Mouse (Mus musculus) limb, embryonic 11.5 days (tissue): Measurements from ENCODE around the gene Adss. TPM values are rescaled to one million over a fixed set of nuclear protein-coding genes. Genes with fewer than 3 reads are reported as not detected.

ENCODE experiments used
- ATAC-seq: fragments of 200-750 bp; cut with Nextera tagmentation; 2 replicates; pipeline ENCODE4 v1.8.0; 2017; ENCODE audit warnings: low read depth; ENCODE audit not compliant: insufficient number of reproducible peaks, low FRiP score, low TSS enrichment
- DNase-seq: peaks from one replicate; pipeline ENCODE4 v3.0.0-alpha.2; 2015; ENCODE audit warnings: low spot score
- H3K27ac ChIP-seq: fragments of 300-500 bp; sonication (generic); replicated peaks from 2 replicates; pipeline ENCODE4 v1.5.1; 2014; ENCODE audit warnings: low read depth, mild to moderate bottlenecking, low read length
- H3K27me3 ChIP-seq: fragments of 300-500 bp; sonication (generic); 2 replicates; pipeline ENCODE4 v1.6.1; 2014; ENCODE audit warnings: mild to moderate bottlenecking, low read length, mixed read lengths; ENCODE audit not compliant: control insufficient read depth, insufficient read depth
- H3K36me3 ChIP-seq: fragments of 300-500 bp; sonication (generic); 2 replicates; pipeline ENCODE4 v1.6.1; 2014; ENCODE audit warnings: mild to moderate bottlenecking, low read length, moderate library complexity, mixed read lengths; ENCODE audit not compliant: control insufficient read depth, insufficient read depth
- H3K4me1 ChIP-seq: fragments of 300-500 bp; sonication (generic); 2 replicates; pipeline ENCODE4 v1.6.1; 2014; ENCODE audit warnings: low read length, mixed read lengths; ENCODE audit not compliant: control insufficient read depth, insufficient read depth
- H3K4me2 ChIP-seq: fragments of 300-500 bp; sonication (generic); 2 replicates; pipeline ENCODE4 v1.6.1; 2014; ENCODE audit warnings: low read depth, mild to moderate bottlenecking, moderate library complexity; ENCODE audit not compliant: severe bottlenecking
- H3K4me3 ChIP-seq: fragments of 300-500 bp; sonication (generic); 2 replicates; pipeline ENCODE4 v1.5.1; 2014; ENCODE audit warnings: low read depth, low read length
- H3K9ac ChIP-seq: fragments of 300-500 bp; sonication (generic); 2 replicates; pipeline ENCODE4 v1.6.1; 2014; ENCODE audit warnings: mild to moderate bottlenecking, low read length
- H3K9me3 ChIP-seq: fragments of 300-500 bp; sonication (generic); 2 replicates; pipeline ENCODE4 v1.6.1; 2016; ENCODE audit warnings: low read length; ENCODE audit not compliant: control insufficient read depth
- WGBS: fragments of 180-500 bp; shearing (Covaris S2); extraction: QIAGEN DNeasy Blood & Tissue Kit; methylation state at CpG from one replicate; pipeline ENCODE4 v1.1.7; 2014; 5-methylcytosine and 5-hydroxymethylcytosine counted together
- polyA plus RNA-seq: library from polyadenylated mRNA; unstranded; fragments of >200 nt; fragmentation: Nextera tagmentation; extraction: Ambion mirVana; gene quantifications from 2 replicates; pipeline ENCODE4 v1.2.1, GENCODE M21; 2014

The Adss gene
- polyA plus RNA-seq, 1 experiment from 2014 or later: 70.2 TPM

DNA sequence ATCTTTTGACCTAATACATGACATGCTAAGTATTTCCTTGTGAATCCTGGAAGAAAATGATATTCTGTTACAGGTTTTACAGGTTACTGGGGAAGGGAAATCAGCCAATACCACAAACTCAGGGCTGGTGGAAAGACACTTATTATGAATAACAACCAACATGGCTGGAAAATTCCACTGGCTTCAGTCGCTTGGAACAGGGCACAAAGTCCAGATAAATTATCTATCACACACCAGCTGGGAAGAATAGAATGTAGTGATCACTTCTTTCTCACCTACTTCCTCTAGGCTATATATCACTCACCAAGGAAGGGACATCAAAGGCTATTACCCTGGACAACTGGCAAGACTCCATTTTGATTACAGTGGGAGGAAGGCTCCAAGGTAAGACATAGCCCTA, 55.6 kb downstream of the Adss start:
- Histone ChIP-seq H3K36me3 (no peaks in the 10 kb centered on the region), H3K27me3 (no peaks in the 10 kb centered on the region), H3K9ac (no peak overlapping the region), H3K4me3 (no peak overlapping the region), H3K9me3 (no peaks in the 10 kb centered on the region), H3K4me2 (no peak overlapping the region), H3K4me1 (no peaks in the 10 kb centered on the region), H3K27ac (no peak overlapping the region)
- ATAC-seq (no peak), DNase-seq (no peak)
- WGBS: 70% methylated on average over 1 of the region's 1 CpGs

DNA sequence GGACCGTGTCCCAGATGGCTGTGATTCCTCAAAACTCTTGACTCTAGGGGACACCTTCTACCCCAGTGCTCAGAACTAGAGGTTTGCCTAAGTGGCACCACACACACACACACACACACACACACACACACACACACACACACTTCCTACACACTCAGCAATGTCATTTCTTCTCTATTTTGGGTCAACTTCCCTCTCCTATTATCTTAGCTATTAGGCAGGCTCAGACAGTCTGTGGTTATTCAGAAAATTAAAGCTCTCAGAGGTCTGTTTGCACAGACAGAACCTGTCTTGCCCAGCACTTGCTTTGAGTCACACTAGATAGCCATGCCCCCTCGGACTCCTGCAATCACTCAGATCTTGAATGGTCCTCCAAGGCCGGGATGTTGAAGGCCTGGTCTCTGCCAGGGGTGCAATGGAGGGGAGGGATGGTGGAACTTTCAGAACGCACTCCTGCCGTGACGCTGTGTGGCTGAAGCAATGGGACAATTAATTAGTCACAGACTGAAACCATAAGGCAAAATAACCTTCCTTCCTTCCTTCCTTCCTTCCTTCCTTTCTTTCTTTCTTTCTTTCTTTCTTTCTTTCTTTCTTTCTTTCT, 58.7 kb downstream of the Adss start:
- Histone ChIP-seq H3K4me2 (no peak overlapping the region), H3K36me3 (no peaks in the 10 kb centered on the region), H3K4me3 (no peak overlapping the region), H3K9me3 (no peaks in the 10 kb centered on the region), H3K27me3 (no peaks in the 10 kb centered on the region), H3K4me1 (no peaks in the 10 kb centered on the region), H3K9ac (no peak overlapping the region), H3K27ac (no peak overlapping the region)
- 37% methylated on average over 6 of the region's 6 CpGs for WGBS
- DNase-seq (no peak), ATAC-seq (no peak)

DNA sequence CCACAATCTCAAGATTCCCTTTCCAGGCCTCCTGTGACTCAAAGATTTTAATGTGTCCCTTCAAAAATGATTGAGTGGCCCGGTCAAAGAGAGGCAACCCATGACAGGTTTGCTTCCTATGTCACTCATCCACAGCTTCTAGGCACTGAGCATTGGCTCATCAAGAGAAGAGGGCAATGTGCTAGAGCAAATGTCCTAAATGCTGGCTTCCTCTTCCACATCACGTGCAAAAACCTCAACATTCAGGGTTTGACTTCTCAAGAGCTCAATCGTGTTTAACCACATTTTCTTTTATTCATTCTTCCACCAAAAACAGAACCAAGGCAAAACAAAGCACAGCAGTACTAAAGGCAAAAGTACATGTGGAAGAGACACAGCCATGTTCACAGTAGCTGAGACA, 64.3 kb downstream of the Adss start:
- DNase-seq (no peak), ATAC-seq (no peak)
- no peaks in the 10 kb centered on the region for H3K36me3 ChIP-seq
- no peak overlapping the region for H3K4me3 ChIP-seq
- no peak overlapping the region for H3K9ac ChIP-seq
- WGBS: 91% methylated on average over 3 of the region's 3 CpGs
- no peak overlapping the region for H3K4me2 ChIP-seq
- H3K27ac ChIP-seq: no peak overlapping the region
- no peaks in the 10 kb centered on the region for H3K27me3 ChIP-seq
- H3K4me1 ChIP-seq: no peaks in the 10 kb centered on the region
- no peaks in the 10 kb centered on the region for H3K9me3 ChIP-seq

DNA sequence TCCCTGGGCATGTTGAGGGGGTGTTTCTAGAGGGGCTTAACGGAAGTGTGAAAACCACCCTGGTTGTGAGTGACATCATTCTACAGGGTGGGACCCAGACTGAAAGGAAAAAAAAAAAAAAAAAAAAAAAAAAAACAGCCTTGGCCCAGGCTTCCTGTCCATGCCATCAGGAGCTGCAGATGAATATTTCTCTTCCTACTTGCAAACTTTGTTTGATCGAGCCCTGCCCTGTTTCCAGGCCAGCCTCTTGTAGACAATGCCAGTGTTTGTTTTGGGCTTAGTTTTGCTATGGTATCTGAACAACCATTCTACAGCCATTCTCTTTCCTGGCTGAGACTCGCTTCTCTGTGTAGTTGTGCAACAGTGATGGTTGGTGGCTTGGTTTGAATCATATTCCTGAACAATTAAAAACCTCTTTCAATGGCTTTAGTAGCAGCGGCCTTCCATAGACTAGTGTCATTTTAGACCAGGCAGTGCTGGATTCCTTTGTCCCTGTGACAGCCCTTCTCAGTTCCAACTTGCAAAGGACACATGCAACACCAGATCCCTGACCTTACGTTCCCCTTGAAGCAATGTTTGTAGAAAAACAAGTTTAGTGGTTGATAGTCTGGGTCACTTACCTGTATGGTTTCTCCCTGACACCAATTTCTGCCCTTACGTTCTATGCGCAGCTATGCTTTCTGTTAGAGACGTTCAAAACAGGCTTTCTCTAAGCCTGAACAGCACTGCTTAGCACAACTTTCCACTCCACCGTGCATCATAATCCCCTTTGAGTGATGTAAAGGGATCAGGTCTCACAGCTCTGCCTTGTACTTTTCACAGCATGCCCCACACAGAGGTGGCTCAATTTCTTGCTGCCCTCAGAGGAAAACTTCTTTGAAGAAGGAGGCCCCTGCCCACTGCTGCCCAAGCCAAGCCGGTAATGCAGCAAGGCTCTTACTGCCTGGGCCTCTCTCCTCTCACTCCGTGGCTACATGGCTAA, 67.0 kb downstream of the Adss start, which contains the start of gene 1700016C15Rik:
1700016C15Rik (plus strand) TSS at position 772 of the 982 bp plus-strand sequence.
- Histone ChIP-seq H3K4me1 (no peaks in the 10 kb centered on the region), H3K9ac (no peak within 1 kb of the TSS), H3K9me3 (no peaks in the 10 kb centered on the region), H3K36me3 (no peaks in the 10 kb centered on the region), H3K4me2 (no peak within 1 kb of the TSS), H3K27ac (no peak within 1 kb of the TSS), H3K4me3 (no peak within 1 kb of the TSS), H3K27me3 (no peaks in the 10 kb centered on the region)
- WGBS: 83% methylated on average over 11 of the region's 11 CpGs
- no peak for ATAC-seq
- DNase-seq: no peak

DNA sequence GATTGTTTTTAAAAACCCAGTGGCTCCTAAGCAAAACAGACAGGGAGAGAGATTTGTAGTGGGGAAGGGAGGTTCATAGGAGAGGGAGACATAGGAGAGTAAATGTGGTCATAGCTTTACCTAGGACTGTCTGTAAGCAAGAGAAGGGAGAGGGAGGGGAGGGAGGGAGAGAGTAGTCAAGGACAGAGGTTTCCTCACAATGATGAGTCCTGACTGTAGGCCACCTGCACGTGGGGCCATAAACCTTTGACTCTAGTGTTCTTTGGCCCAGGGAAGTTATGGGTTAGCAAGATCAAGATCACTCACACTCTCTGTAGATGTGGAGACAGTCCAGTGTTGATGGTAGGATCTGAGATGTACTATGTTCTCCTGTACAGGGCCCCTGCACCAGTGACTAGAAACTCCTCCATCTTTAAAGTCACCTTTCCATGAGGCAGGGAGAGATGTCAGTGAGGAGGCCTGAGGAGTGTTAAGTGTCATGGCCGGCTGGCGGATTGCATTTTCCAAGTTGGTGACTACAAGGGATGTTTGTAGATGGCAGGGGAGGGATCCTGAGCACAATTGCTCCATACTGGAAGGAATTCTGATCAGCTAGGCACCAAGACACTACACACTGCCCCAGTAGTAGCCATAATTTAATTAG, 68.3 kb downstream of the Adss start:
- H3K9me3 ChIP-seq: no peaks in the 10 kb centered on the region
- no peaks in the 10 kb centered on the region for H3K36me3 ChIP-seq
- H3K4me3 ChIP-seq: no peak overlapping the region
- no peak overlapping the region for H3K4me2 ChIP-seq
- H3K4me1 ChIP-seq: no peaks in the 10 kb centered on the region
- WGBS: 78% methylated on average over 3 of the region's 3 CpGs
- no peak overlapping the region for H3K27ac ChIP-seq
- DNase-seq: no peak
- no peak overlapping the region for H3K9ac ChIP-seq
- no peak for ATAC-seq
- no peaks in the 10 kb centered on the region for H3K27me3 ChIP-seq

DNA sequence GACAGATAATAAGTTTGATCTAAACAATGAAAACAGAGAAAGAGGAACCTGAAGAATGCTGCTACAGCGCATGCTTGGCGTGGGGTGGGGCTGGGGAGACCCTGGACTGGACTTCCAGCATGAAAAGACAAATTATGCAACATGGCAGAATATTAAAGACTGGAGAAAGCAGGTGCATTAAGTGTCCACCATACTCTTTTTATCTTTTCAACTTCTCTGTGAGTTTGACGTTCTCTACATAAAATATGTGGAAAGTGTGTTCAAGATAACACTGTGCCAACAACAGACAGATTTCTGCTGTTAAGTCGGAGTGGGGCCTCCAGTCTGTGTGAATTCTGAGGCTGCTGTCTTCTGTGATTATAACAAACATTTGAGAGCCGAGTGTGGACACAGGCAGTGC, 69.4 kb downstream of the Adss start:
- Histone ChIP-seq H3K4me2 (no peak overlapping the region), H3K4me3 (no peak overlapping the region), H3K4me1 (no peaks in the 10 kb centered on the region), H3K36me3 (no peaks in the 10 kb centered on the region), H3K27ac (no peak overlapping the region), H3K27me3 (no peaks in the 10 kb centered on the region), H3K9me3 (no peaks in the 10 kb centered on the region), H3K9ac (no peak overlapping the region)
- ATAC-seq (no peak), DNase-seq (no peak)
- WGBS: 76% methylated on average over 5 of the region's 5 CpGs

DNA sequence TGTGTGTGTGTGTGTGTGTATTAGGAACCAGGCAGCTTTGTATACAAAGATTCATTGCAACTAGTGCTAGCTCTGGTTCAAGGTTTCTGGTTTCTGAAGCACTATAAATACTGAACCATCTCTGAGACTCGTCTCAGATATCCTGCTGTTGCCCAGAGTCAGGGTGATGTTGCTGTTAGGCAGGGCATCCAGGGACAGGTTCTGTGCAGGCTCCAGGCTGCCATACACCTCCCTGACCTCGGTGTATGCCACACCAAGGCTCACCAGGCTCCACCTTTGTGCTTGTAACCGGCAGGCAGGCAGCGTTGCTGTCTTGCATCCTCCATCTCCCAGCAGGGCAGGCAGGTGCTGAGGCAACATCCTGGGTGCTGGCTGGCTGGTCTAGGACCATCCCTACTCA, 72.5 kb downstream of the Adss start:
- Histone ChIP-seq H3K4me1 (no peaks in the 10 kb centered on the region), H3K9ac (no peak overlapping the region), H3K4me2 (no peak overlapping the region), H3K27me3 (no peaks in the 10 kb centered on the region), H3K4me3 (no peak overlapping the region), H3K27ac (no peak overlapping the region), H3K9me3 (no peaks in the 10 kb centered on the region), H3K36me3 (no peaks in the 10 kb centered on the region)
- DNase-seq: no peak
- ATAC-seq: no peak
- 79% methylated on average over 4 of the region's 4 CpGs for WGBS

DNA sequence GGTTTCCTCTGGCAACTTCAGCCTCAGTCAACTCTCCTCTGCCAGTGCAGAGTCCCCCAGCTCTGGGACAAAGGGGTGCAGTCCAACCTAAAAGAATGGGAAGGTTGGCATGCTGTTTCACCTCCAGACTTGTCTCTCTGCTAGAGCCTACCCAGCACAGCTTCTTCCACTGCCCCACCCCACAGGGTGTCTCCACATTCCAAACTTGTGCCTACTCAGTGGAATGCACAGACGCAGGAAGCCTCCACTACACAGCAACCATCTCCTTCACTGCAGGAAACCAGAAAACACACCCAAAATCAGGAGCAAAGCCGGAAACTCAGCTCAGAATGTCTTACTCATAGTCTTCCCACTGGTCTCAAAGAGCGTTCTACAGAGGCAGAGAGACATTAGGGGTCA, 77.3 kb downstream of the Adss start:
- no peak overlapping the region for H3K4me3 ChIP-seq
- no peak for ATAC-seq
- 80% methylated on average over 3 of the region's 3 CpGs for WGBS

More for the DNA sequence above, 77.3 kb downstream of the Adss start:
- Histone ChIP-seq H3K9me3 (no peaks in the 10 kb centered on the region), H3K36me3 (no peaks in the 10 kb centered on the region), H3K4me2 (no peak overlapping the region), H3K4me1 (no peaks in the 10 kb centered on the region), H3K27me3 (no peaks in the 10 kb centered on the region), H3K9ac (no peak overlapping the region), H3K27ac (no peak overlapping the region)
- no peak for DNase-seq
